Mouse (Mus musculus): ENCODE results near the gene Col15a1.

The Col15a1 gene

DNA sequence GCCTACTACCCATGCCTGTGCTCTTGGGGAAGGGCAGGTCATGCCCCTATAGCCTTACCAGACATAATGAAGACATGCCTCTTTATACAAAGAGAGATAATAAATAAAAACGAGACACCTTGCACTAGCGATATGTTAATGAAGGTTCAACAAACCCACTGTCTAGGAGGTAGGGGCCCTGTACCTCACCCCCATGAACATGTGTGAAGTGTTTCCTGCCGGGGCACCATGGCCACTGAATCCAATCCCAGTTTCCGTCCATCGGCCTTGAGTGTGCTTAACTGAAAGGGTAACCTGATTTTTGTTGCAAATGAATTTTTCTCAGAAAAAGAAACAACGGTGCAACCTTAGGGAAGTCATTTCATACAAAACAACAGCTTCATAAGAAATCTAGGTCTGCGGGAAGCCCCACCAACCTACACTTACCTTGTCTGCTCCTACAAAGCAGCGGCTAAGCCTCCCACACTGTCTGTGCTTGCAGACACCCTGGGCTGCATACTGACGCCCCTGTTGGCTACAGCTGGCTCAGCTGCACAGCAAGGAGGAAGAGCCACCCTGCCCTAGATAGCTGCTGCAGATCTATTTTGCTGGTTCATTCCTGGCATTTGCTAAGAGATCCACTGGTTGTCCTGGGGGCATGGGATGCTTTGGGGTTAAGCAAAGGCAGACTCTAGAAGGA lies 64.6 kb downstream of the Col15a1 start:
- DNase-seq (ENCODE audit: low read depth, low spot score), result no peak
- Histone ChIP-seq H3K36me3 (ENCODE audit: control insufficient read depth, insufficient read depth, low read length, poor library complexity, severe bottlenecking) (no peaks in the 10 kb centered on the region), H3K27me3 (ENCODE audit: control insufficient read depth, insufficient read depth, low read length, poor library complexity, severe bottlenecking) (no peaks in the 10 kb centered on the region)

- DNase-seq (ENCODE audit: low read depth, low spot score), result no peak
- Histone ChIP-seq H3K27me3 (ENCODE audit: control insufficient read depth, insufficient read depth, low read length, poor library complexity, severe bottlenecking) (no peaks in the 10 kb centered on the region), H3K36me3 (ENCODE audit: control insufficient read depth, insufficient read depth, low read length, poor library complexity, severe bottlenecking) (no peaks in the 10 kb centered on the region)
Measured at GRCm38 (mm10) chr4:47273795-47274194, 65.8 kb downstream of the Col15a1 start.

GRCm38 (mm10) chr4:47274911-47275310 lies 67.0 kb downstream of the Col15a1 start:
- no peak for DNase-seq (ENCODE audit: low read depth, low spot score)

GRCm38 (mm10) chr4:47278397-47278796 lies 70.4 kb downstream of the Col15a1 start:
- Histone ChIP-seq H3K36me3 (ENCODE audit: control insufficient read depth, insufficient read depth, low read length, poor library complexity, severe bottlenecking) (no peaks in the 10 kb centered on the region), H3K27me3 (ENCODE audit: control insufficient read depth, insufficient read depth, low read length, poor library complexity, severe bottlenecking) (no peaks in the 10 kb centered on the region)
- no peak for DNase-seq (ENCODE audit: low read depth, low spot score)

More at GRCm38 (mm10) chr4:47274911-47275310, 67.0 kb downstream of the Col15a1 start:
- Histone ChIP-seq H3K36me3 (ENCODE audit: control insufficient read depth, insufficient read depth, low read length, poor library complexity, severe bottlenecking) (no peaks in the 10 kb centered on the region), H3K27me3 (ENCODE audit: control insufficient read depth, insufficient read depth, low read length, poor library complexity, severe bottlenecking) (no peaks in the 10 kb centered on the region)

GRCm38 (mm10) chr4:47279085-47279707 lies 71.2 kb downstream of the Col15a1 start:
- Histone ChIP-seq H3K27me3 (ENCODE audit: control insufficient read depth, insufficient read depth, low read length, poor library complexity, severe bottlenecking) (no peaks in the 10 kb centered on the region), H3K36me3 (ENCODE audit: control insufficient read depth, insufficient read depth, low read length, poor library complexity, severe bottlenecking) (no peaks in the 10 kb centered on the region)
- no peak for DNase-seq (ENCODE audit: low read depth, low spot score)

GRCm38 (mm10) chr4:47280126-47280525 lies 72.2 kb downstream of the Col15a1 start:
- no peaks in the 10 kb centered on the region for H3K36me3 ChIP-seq (ENCODE audit: control insufficient read depth, insufficient read depth, low read length, poor library complexity, severe bottlenecking)
- no peak for DNase-seq (ENCODE audit: low read depth, low spot score)
- no peaks in the 10 kb centered on the region for H3K27me3 ChIP-seq (ENCODE audit: control insufficient read depth, insufficient read depth, low read length, poor library complexity, severe bottlenecking)

GRCm38 (mm10) chr4:47281920-47282682 lies 74.1 kb downstream of the Col15a1 start:
- no peaks in the 10 kb centered on the region for H3K27me3 ChIP-seq (ENCODE audit: control insufficient read depth, insufficient read depth, low read length, poor library complexity, severe bottlenecking)
- no peak for DNase-seq (ENCODE audit: low read depth, low spot score)
- no peaks in the 10 kb centered on the region for H3K36me3 ChIP-seq (ENCODE audit: control insufficient read depth, insufficient read depth, low read length, poor library complexity, severe bottlenecking)

GRCm38 (mm10) chr4:47284311-47284710 lies 76.3 kb downstream of the Col15a1 start:
- Histone ChIP-seq H3K27me3 (ENCODE audit: control insufficient read depth, insufficient read depth, low read length, poor library complexity, severe bottlenecking) (no peaks in the 10 kb centered on the region), H3K36me3 (ENCODE audit: control insufficient read depth, insufficient read depth, low read length, poor library complexity, severe bottlenecking) (no peaks in the 10 kb centered on the region)
- no peak for DNase-seq (ENCODE audit: low read depth, low spot score)

GRCm38 (mm10) chr4:47284874-47285273 lies 76.9 kb downstream of the Col15a1 start:
- no peaks in the 10 kb centered on the region for H3K27me3 ChIP-seq (ENCODE audit: control insufficient read depth, insufficient read depth, low read length, poor library complexity, severe bottlenecking)
- no peaks in the 10 kb centered on the region for H3K36me3 ChIP-seq (ENCODE audit: control insufficient read depth, insufficient read depth, low read length, poor library complexity, severe bottlenecking)
- DNase-seq (ENCODE audit: low read depth, low spot score), result no peak

GRCm38 (mm10) chr4:47286599-47287147 lies 78.7 kb downstream of the Col15a1 start:
- DNase-seq (ENCODE audit: low read depth, low spot score), result no peak
- no peaks in the 10 kb centered on the region for H3K36me3 ChIP-seq (ENCODE audit: control insufficient read depth, insufficient read depth, low read length, poor library complexity, severe bottlenecking)

DNA sequence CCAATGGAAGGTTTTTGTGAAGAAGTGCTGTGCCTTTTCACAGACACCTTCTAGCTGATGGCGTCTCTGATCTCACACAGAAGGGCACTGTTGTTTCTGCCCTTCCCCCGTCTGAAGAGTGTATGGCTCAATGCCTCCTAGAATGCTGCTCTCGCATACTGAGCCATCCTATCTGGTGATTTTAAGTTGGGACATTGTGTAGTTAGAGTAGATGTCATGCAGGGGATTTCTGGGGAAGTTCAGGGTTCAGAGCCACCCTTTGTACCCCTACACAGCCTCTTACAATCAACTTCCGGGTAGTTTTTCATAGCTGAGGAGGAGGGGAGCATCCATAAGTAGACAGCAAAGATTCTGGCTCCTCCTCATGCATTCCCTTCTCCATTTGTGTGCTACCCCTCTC lies 79.5 kb downstream of the Col15a1 start:
- Histone ChIP-seq H3K27me3 (ENCODE audit: control insufficient read depth, insufficient read depth, low read length, poor library complexity, severe bottlenecking) (no peaks in the 10 kb centered on the region), H3K36me3 (ENCODE audit: control insufficient read depth, insufficient read depth, low read length, poor library complexity, severe bottlenecking) (no peaks in the 10 kb centered on the region)
- DNase-seq (ENCODE audit: low read depth, low spot score), result no peak

More at GRCm38 (mm10) chr4:47286599-47287147, 78.7 kb downstream of the Col15a1 start:
- no peaks in the 10 kb centered on the region for H3K27me3 ChIP-seq (ENCODE audit: control insufficient read depth, insufficient read depth, low read length, poor library complexity, severe bottlenecking)

- H3K36me3 ChIP-seq (ENCODE audit: control insufficient read depth, insufficient read depth, low read length, poor library complexity, severe bottlenecking), result no peaks in the 10 kb centered on the region
- DNase-seq (ENCODE audit: low read depth, low spot score), result no peak
- H3K27me3 ChIP-seq (ENCODE audit: control insufficient read depth, insufficient read depth, low read length, poor library complexity, severe bottlenecking), result no peaks in the 10 kb centered on the region
Measured at GRCm38 (mm10) chr4:47288306-47288705, 80.3 kb downstream of the Col15a1 start.

- Histone ChIP-seq H3K27me3 (ENCODE audit: control insufficient read depth, insufficient read depth, low read length, poor library complexity, severe bottlenecking) (no peaks in the 10 kb centered on the region), H3K36me3 (ENCODE audit: control insufficient read depth, insufficient read depth, low read length, poor library complexity, severe bottlenecking) (no peaks in the 10 kb centered on the region)
- no peak for DNase-seq (ENCODE audit: low read depth, low spot score)
Measured at GRCm38 (mm10) chr4:47289526-47289925, 81.6 kb downstream of the Col15a1 start.

- Histone ChIP-seq H3K27me3 (ENCODE audit: control insufficient read depth, insufficient read depth, low read length, poor library complexity, severe bottlenecking) (no peaks in the 10 kb centered on the region), H3K36me3 (ENCODE audit: control insufficient read depth, insufficient read depth, low read length, poor library complexity, severe bottlenecking) (no peaks in the 10 kb centered on the region)
- DNase-seq (ENCODE audit: low read depth, low spot score), result no peak
Measured at GRCm38 (mm10) chr4:47290448-47290847, 82.5 kb downstream of the Col15a1 start.

- H3K36me3 ChIP-seq (ENCODE audit: control insufficient read depth, insufficient read depth, low read length, poor library complexity, severe bottlenecking), result no peaks in the 10 kb centered on the region
Measured at GRCm38 (mm10) chr4:47291013-47291412, 83.1 kb downstream of the Col15a1 start.

More at GRCm38 (mm10) chr4:47291013-47291412, 83.1 kb downstream of the Col15a1 start:
- DNase-seq (ENCODE audit: low read depth, low spot score), result no peak
- H3K27me3 ChIP-seq (ENCODE audit: control insufficient read depth, insufficient read depth, low read length, poor library complexity, severe bottlenecking), result no peaks in the 10 kb centered on the region
